Mouse (Mus musculus) large intestine, adult 2 months (tissue): ENCODE results near the gene Mbd6. TPM values are rescaled to one million over a fixed set of nuclear protein-coding genes. Genes with fewer than 3 reads are reported as not detected.
"Not testable (repeated sequence)": the region's sequence is repeated elsewhere in the genome, so short reads cannot be mapped to it uniquely, and the experiment has no call there.

ENCODE experiments used
- DNase-seq: peaks from one replicate; pipeline ENCODE4 v3.0.0-alpha.2; 2012; ENCODE audit warnings: low read depth, low spot score
- WGBS: fragments of 180-500 bp; shearing (Covaris S2); methylation state at CpG from one replicate; pipeline ENCODE4 v1.1.7; 2018; 5-methylcytosine and 5-hydroxymethylcytosine counted together
- polyA plus RNA-seq: library from polyadenylated mRNA; depleted of rRNA; stranded (reverse); fragments of >200 nt; gene quantifications from 2 replicates; pipeline ENCODE4 v1.2.3, GENCODE M21; 2012

The Mbd6 gene
- polyA plus RNA-seq, 1 experiment: 27.9 TPM

- WGBS: 74% methylated on average over 1 of the region's 1 CpGs
- not testable (repeated sequence) for DNase-seq
Observed at GRCm38 (mm10) chr10:127314950-127315349, 26.1 kb upstream of the Mbd6 start.

GRCm38 (mm10) chr10:127313516-127313915 lies 24.7 kb upstream of the Mbd6 start:
- DNase-seq: not testable (repeated sequence)
- WGBS: 94% methylated on average over 5 of the region's 5 CpGs

GRCm38 (mm10) chr10:127312858-127313257 lies 24.0 kb upstream of the Mbd6 start:
- DNase-seq: no peak
- 55% methylated on average over 4 of the region's 4 CpGs for WGBS

- WGBS: under 1% methylated on average over 4 of the region's 4 CpGs
- DNase-seq: peak; percentile 69
Observed at GRCm38 (mm10) chr10:127312356-127312676, 23.5 kb upstream of the Mbd6 start.

- peak; percentile 98 for DNase-seq
- WGBS: under 1% methylated on average over 65 of the region's 65 CpGs
Observed at GRCm38 (mm10) chr10:127311476-127312355, 22.9 kb upstream of the Mbd6 start, which contains the start of gene Mars. Mars (minus strand) TSS chr10:127311786.

GRCm38 (mm10) chr10:127310523-127311475 lies 22.0 kb upstream of the Mbd6 start:
- DNase-seq: no peak
- WGBS: 23% methylated on average over 23 of the region's 23 CpGs

- not testable (repeated sequence) for DNase-seq
- 81% methylated on average over 3 of the region's 3 CpGs for WGBS
Observed at GRCm38 (mm10) chr10:127309167-127309566, 20.3 kb upstream of the Mbd6 start.

GRCm38 (mm10) chr10:127303136-127303535 lies 14.3 kb upstream of the Mbd6 start:
- 91% methylated on average over 11 of the region's 11 CpGs for WGBS
- DNase-seq: no peak

- no peak for DNase-seq
- WGBS: 94% methylated on average over 6 of the region's 6 CpGs
Observed at GRCm38 (mm10) chr10:127300361-127300760, 11.5 kb upstream of the Mbd6 start.

- 84% methylated on average over 16 of the region's 16 CpGs for WGBS
- DNase-seq: no peak
Observed at GRCm38 (mm10) chr10:127297015-127297871, 8.4 kb upstream of the Mbd6 start.

- 81% methylated on average over 24 of the region's 24 CpGs for WGBS
- DNase-seq: no peak
Observed at GRCm38 (mm10) chr10:127295986-127296794, 7.4 kb upstream of the Mbd6 start.

GRCm38 (mm10) chr10:127294895-127295510 lies 6.2 kb upstream of the Mbd6 start:
- WGBS: 87% methylated on average over 10 of the region's 10 CpGs
- no peak for DNase-seq

GRCm38 (mm10) chr10:127293590-127294113 lies 4.8 kb upstream of the Mbd6 start:
- WGBS: 77% methylated on average over 3 of the region's 3 CpGs
- no peak for DNase-seq

GRCm38 (mm10) chr10:127292987-127293538 lies 4.2 kb upstream of the Mbd6 start:
- no peak for DNase-seq
- WGBS: 56% methylated on average over 6 of the region's 6 CpGs

- 10% methylated on average over 5 of the region's 5 CpGs for WGBS
- no peak for DNase-seq
Observed at GRCm38 (mm10) chr10:127291881-127292638, 3.2 kb upstream of the Mbd6 start.

GRCm38 (mm10) chr10:127290930-127291880 lies 2.4 kb upstream of the Mbd6 start:
- 4% methylated on average over 19 of the region's 19 CpGs for WGBS
- no peak for DNase-seq
